Mouse (Mus musculus) mesoderm, embryonic 11.5 days (tissue): ENCODE results near the gene Glce.
A peak's percentile ranks its signal among the peaks of the same experiment; 100 is the strongest.

Experiments used
- DNase-seq: peaks from one replicate; pipeline ENCODE4 v3.0.0-alpha.2; 2012; ENCODE audit warnings: low read depth, low spot score

Glce gene

DNA sequence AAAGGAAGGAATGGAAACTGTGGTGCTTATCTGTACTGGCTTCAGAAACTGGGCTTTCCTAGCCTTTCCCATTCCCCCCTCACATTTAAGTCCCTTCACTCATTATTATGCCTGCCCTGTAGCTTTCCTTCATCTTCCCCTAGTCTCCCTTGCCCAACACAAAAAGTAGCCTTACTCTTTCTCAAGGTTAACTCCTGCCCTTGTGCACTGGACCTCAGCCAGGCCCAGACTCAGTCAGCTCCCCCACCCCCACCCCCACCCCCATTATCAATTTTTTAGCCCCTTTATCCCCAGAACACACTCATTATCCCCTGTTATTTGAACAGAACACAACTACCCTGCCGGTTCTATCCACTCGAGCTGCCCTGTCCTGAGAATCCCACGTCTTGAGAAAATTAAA, 1.0 kb upstream of the Glce start:
- no peak for DNase-seq

DNA sequence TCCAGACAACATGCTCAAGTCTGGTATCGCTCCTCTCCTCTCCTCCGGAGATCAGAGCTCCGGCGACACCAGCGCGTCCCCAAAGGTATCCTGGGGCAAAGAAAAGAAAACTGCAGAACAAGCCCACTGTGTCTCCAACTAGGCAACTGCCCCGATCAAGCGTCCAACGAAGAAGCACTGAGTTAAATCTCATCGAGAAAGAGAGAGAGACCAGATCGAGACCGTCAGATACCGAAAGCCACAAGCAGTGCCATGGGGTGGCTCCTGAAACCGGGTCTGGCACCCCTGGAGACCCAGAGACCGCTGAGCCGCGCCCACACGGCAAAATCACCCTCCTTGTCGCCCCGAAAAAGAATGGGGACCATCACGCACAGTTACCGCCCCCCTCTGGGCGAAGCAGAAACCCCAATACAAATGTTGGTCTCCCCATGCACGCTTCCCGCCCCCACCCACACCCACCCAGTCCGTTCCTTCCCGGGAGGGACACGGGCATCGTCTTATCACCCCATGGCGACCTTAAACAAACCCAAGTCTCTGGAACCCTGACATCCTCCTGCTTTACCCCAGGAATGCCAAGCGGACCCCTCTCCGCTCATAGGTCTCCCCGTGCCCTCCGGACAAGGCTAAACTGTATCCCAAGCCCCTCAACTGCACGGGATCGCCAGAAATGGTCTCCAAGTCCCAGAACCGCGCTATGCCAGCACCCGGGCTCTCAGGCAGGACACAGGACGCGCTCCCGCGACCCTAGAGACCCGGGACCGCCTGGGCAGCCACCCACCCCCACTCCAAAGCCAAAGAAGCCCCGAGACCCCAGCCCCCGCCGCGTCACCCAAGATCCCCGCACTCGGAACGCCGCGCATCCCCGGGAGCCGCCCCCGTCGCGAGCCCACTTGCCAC, 656 bp downstream of the Glce start:
- peak; percentile 47 for DNase-seq

DNA sequence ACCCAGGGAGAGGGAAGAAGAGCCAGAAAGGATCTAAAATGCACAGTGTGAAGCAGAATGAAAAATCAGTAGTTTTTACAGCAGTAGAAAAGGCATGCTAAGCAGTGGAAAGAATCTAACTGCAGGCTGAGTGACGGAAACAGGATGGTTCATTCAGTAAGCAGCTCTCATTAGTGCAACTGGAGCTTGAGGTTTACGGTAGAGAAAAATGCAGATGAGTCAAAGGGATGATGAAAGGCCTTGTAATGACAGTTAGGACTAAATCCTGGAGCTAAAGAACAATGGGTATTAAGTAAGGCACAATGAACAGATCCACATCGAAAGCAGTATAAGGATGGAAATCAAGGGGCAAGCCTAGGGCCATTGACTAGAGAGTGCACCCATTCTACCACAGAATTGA, 3.7 kb downstream of the Glce start:
- DNase-seq: no peak

DNA sequence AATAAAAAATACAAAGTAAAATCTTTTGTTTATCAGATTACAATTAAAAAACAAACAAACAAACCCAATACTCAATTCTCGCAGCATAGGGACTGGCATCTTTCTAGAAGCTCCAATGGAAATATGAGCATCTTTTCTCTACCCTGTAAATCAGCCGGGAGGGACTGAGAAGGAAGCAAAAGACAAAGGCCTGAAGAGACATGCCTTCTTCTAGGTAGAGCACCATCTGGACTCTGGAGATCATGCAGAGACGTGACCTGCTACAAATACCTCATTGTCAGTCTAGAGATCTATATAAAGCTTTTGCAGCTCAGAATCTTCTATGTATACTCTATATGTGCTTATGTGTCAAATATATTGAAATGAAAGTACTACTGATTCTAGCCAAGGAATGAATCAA, 6.6 kb downstream of the Glce start:
- no peak for DNase-seq

DNA sequence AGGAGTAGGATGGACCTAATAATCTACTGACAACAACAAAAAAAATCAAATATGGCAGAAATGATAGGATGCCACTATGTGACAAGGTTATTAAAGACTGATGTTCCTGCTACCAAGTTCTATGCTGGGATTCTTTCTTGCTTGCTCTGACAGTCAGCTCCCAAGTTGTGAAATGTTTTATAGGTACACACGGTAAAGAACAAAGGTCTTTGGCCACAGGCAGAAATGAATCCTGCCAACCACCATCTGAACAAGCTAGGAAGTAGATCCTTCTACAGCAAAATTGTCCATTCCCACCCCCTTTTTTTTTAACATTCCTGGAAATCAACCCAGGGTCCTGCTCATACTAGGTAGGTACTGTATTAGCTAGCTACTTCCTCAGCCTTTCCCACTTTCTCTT, 25.9 kb downstream of the Glce start:
- DNase-seq: no peak

GRCm38 (mm10) chr9:62091604-62092003, 30.9 kb downstream of the Glce start:
- DNase-seq: no peak

DNA sequence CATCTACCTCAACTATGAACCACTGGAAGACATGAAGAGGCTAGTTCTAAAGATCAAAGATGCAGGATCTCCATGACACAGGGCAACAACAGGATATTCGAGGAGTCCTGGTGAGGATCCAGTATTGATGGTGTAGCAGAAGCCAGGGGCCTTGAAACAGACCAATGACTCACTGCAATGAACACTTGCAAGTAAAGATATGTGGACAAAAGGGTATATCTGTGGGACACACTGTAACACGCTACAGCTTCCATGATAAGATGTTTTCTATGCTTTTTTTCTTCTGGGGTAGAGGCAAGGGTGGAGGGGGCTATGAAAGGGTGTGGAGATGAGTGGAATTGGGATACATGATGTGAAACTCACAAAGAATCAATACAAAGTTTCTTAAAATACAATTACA, 36.9 kb downstream of the Glce start:
- no peak for DNase-seq

DNA sequence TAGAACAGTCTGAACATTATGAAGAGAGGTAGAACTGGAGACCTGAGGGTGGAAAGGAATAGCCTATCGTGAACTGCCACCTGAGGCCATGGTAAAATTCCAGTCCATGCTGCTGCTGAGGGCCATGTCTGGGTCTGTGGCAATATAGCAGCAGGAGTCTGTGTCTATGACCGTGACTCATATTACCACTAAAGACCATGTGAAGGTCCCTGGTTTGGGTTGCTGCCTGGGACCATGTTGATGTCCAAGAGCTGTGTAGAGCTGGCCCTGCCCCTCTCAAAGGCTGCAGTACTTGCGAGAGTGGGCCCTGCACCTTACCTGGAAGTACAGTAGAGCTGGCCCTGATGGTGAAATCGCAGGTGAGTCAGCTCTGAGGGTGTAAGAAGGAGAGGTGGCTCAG, 37.6 kb downstream of the Glce start:
- DNase-seq: no peak

GRCm38 (mm10) chr9:62082986-62083385, 39.5 kb downstream of the Glce start:
- no peak for DNase-seq

DNA sequence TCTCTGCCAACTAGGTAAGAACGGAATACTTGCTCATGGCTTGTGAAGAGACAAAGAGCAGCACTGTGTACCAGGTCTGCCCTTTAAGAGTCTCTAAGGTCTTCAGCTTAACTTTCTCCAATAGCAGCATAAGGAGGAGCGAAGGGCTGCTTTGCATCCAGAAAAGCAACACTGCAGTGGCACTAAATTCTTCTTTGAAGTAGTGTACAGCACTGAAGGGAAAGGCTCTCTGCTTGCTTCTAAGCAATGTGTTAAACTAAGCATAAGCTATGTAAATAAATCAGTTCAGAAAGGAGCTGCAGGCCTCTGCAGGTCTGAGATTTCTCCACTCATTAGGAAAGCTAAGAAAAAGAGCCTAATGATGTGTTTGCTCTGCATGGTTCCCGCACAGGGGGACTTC, 40.9 kb downstream of the Glce start:
- no peak for DNase-seq

DNA sequence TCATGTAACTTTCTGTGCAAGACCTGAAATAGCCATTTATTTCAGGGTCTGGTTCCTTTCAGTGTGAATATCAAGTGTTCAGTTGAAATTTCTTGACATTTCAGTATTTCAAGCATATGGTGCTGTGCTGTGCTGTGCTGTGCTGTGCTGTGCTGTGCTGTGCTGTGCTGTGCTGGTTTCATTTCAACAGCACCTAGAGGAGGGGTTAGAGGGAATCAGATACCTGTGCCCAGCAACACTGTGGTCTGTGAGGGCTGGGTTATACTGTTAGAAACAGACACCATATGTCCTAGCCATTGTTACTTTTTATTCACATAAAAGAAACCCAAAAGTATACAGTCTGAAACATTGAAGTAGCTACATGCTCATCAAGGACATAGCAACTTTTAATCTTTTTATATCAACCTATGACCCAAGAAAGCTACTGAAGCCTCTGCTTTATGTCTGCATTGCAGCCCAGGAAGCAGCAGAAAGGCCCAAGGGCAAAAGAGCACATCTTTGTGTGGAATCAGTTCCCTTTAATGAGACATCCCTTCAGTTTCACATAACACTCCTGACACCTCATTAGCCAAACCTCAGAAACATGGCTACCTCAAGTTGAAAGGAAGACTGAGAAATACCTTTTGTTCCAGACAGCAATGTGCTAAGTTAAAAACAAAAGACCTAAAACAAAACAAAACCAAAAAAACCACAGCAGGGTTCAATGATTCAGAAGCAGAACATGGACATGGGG, 42.3 kb downstream of the Glce start:
- DNase-seq: no peak

DNA sequence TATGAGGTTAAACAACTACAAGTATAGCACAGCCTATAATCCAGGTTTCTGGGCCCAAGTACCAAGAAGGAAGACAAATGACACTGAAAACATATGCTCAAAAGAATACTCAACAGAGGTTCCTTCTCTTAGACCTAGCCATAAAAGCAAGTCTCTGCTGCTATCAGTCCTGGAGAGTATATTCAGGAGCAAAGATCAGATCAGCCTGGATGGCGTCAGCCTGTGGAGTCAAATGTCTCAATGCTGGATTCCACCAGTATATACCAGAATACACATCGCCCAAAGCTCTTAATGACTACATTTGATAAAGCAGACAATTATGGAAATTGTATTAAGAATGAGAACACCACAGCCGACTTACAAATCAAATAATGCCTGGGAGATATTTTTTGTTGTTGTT, 60.2 kb downstream of the Glce start:
- DNase-seq: no peak

- DNase-seq: no peak
These were observed 62.0 kb downstream of the Glce start for GRCm38 (mm10) chr9:62060431-62060830.

DNA sequence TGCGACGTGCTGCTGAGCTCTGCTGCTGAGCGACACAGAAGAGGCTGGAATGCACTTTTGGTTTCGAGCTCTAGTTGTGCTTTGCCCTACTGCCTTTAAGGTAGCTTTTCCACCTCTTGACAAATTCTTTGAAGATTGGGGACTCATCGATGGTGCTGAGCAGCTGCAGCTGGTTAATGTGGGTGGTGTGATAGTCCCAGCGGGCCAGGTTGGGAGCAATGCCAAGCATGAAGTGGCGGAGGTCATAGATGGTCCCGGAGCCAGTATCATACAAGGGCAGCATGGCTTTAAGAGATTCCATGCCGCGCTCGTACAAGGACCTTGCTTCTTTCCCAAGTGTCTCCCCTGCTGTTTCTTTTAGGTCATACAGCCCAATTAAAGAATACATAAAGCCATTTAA, 62.5 kb downstream of the Glce start:
- DNase-seq: no peak

DNA sequence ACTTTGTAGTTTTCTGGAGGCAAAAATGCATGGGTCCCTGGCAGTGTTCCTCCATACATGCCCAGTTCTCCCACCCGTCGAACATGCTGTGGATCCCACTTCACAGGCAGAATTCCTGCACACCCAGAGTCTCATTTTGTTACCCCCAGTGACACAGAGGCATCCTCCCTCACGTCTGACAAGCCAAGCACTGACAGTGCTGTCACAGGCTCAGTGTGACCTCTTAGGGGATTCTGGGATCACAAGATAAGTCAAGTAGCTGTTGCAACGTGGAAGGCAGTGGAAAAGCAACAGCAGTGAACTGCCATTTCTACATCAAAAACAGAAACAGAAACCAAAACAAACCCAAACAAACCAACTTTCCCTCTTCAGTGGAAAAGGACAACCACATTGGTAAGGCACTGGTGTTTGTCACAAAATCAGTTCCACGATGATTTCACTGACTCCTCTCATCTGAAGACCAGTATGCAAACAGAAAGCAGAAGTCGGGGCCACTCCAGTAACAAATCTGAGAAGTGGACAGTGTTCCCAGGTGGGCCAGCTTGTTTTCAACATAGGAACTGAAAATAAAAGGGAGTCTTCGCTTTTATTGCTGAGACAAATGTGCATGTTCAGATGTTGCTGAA, 64.5 kb downstream of the Glce start:
- no peak for DNase-seq

- DNase-seq: no peak
These were observed 66.2 kb downstream of the Glce start for GRCm38 (mm10) chr9:62056206-62056605.

DNA sequence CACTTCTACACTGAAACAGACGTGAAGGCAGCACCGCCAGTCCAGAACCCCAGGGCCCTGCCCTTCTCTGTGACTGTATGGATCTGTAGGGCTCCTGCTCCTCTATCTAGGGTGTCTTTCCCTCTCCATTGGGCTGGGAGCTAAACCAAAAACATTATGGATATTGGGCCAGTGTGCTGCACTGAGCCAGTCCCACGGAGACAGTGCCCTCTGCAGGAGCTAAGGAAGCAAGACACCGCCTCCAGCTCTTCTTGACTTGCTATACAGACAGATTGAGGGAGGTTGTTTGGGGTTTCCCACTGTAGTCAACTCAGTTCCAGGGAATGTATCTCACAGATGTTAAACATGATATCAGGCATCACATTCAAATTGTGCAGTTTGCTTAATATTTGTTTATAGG, 71.7 kb downstream of the Glce start:
- DNase-seq: peak; percentile 35

- DNase-seq: no peak
These were observed 73.3 kb downstream of the Glce start for GRCm38 (mm10) chr9:62049166-62049565.

- DNase-seq: no peak
These were observed 80.3 kb downstream of the Glce start for GRCm38 (mm10) chr9:62042167-62042566.

DNA sequence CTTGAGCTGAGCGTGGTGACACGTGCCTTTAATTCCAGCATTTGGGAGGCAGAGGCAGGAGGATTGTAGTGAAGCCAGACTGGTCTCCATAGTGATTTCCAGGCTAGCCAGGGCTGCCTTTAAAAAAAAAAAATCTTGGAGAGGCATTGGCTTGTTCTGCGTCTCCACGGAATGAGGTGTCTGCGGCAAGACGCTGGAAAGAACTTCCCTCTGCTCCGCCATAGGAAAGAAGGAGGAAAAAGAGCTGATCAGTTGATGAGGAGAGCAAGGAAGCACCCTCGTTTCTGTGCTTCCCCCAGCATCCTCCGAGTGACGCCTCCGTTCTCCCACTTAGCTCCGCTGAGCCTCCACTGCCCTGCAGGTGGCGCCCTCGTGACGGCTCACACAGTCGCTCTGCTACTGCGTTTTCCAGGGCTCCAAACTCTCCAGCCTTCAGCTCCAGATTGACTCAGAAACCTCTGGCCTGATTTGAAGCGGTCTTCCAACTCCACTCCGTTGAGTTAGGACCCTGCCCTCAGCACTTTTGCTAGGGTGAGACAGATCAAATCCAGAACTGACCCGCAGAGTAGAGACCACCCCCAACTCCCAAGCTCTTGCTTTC, 82.3 kb downstream of the Glce start:
- DNase-seq: peak; percentile 88

DNA sequence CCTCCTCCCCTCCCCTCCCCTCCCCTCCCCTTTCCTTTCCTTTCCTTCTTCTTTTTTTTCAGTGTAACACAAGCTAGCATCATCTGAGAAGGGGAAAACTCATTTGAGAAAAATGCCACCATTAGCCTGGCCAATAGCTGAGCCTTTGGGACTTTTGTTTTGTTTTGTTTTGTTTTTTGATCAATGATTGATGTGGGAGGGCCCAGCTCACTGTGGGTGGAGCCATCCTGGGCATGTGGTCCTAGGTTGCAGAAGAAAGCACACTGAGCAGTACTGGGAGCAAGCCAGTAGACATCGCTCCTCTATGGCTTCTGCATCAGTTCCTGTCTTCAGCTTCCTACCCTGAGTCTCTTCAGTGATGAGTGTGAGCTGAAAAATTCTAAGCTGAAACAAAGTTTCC, 86.6 kb downstream of the Glce start:
- no peak for DNase-seq

DNA sequence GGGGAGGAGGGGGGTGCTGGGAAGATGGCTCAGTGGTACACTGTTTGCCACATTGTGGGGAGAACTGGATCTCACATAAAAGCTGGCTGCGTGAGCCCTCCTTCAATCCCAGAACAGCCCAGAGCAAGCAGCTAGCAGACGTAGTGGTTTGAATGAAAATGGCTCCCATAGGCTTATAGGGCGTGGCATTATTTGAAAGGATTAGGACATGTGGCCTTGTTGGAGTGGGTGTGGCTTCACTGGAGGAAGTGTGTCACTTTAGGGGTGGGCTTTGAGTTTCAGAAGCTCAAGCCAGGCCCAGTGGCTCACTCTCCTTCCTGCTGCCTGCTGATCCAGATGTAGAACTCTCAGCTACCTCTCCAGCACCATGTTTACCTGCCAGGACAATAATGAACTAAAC, 90.2 kb downstream of the Glce start:
- no peak for DNase-seq
